Mouse (Mus musculus) liver, postnatal 0 days (tissue): ENCODE measurements at regions not wholly inside any gene's neighbourhood (a gene's known extent, or its start where the extent isn't known, plus 50 kb on each side); places are given as distances from the start of the nearest gene placed in this dataset.

Source experiments
- ATAC-seq: fragments of 200-750 bp; cut with Nextera tagmentation; 2 replicates; pipeline ENCODE4 v1.8.0; 2017; ENCODE audit warnings: mild to moderate bottlenecking, moderate library complexity
- DNase-seq: peaks from one replicate; pipeline ENCODE4 v3.0.0-alpha.2; 2016
- H3K27ac ChIP-seq: fragments of 300-500 bp; sonication (generic); 2 replicates; pipeline ENCODE4 v1.5.1; 2014; ENCODE audit warnings: antibody characterized with exemption, moderate library complexity, mild to moderate bottlenecking, low read depth
- H3K27me3 ChIP-seq: fragments of 300-500 bp; sonication (generic); 2 replicates; pipeline ENCODE4 v1.6.1; 2014; ENCODE audit warnings: low read length, control low read depth, mixed read lengths; ENCODE audit not compliant: insufficient read depth
- H3K36me3 ChIP-seq: fragments of 300-500 bp; sonication (generic); replicated peaks from 2 replicates; pipeline ENCODE4 v1.6.1; 2014; ENCODE audit warnings: mild to moderate bottlenecking, control low read depth, low read length, moderate library complexity, mixed read lengths; ENCODE audit not compliant: insufficient read depth
- H3K4me1 ChIP-seq: fragments of 300-500 bp; sonication (generic); 2 replicates; pipeline ENCODE4 v1.6.1; 2014; ENCODE audit warnings: antibody characterized with exemption, mild to moderate bottlenecking, control low read depth; ENCODE audit not compliant: insufficient read depth
- H3K4me2 ChIP-seq: fragments of 300-500 bp; sonication (generic); 2 replicates; pipeline ENCODE4 v1.6.1; 2014; ENCODE audit warnings: low read depth, mild to moderate bottlenecking, low read length, moderate library complexity, mixed read lengths
- H3K4me3 ChIP-seq: fragments of 300-500 bp; sonication (generic); 2 replicates; pipeline ENCODE4 v1.5.1; 2014; ENCODE audit warnings: low read depth, low read length
- H3K9ac ChIP-seq: fragments of 300-500 bp; sonication (generic); replicated peaks from 2 replicates; pipeline ENCODE4 v1.6.1; 2014; ENCODE audit warnings: mild to moderate bottlenecking, moderate library complexity
- H3K9me3 ChIP-seq: fragments of 300-500 bp; sonication (generic); 2 replicates; pipeline ENCODE4 v1.6.1; 2016; ENCODE audit warnings: mild to moderate bottlenecking, control low read depth, low read length, mixed read lengths
- CTCF ChIP-seq: sonication (generic); IDR thresholded peaks from 2 replicates; pipeline ENCODE4 v1.5.1; 2016; ENCODE audit warnings: antibody characterized with exemption, low read depth
- EP300 ChIP-seq: IDR thresholded peaks from 2 replicates; pipeline ENCODE4 v1.6.1; 2016; ENCODE audit warnings: antibody characterized with exemption, low read depth, mild to moderate bottlenecking
- WGBS: fragments of 180-500 bp; shearing (Covaris S2); extraction: QIAGEN DNeasy Blood & Tissue Kit; methylation state at CpG from one replicate; pipeline ENCODE4 v1.1.7; 2014; ENCODE audit not compliant: insufficient replicate concordance; 5-methylcytosine and 5-hydroxymethylcytosine counted together

GRCm38 (mm10) chr2:157674906-157675305, 62.3 kb upstream of the Ctnnbl1 start:
- no peaks in the 10 kb centered on the region for H3K4me1 ChIP-seq
- no peak overlapping the region for H3K4me2 ChIP-seq
- no peaks in the 10 kb centered on the region for H3K36me3 ChIP-seq
- H3K9me3 ChIP-seq = no peaks in the 10 kb centered on the region
- WGBS = 68% methylated on average over 19 of the region's 19 CpGs
- H3K9ac ChIP-seq = no peak overlapping the region
- H3K27ac ChIP-seq = no peak overlapping the region
- no peak for ATAC-seq
- H3K27me3 ChIP-seq = no peaks in the 10 kb centered on the region
- TF ChIP-seq EP300 (no peak), CTCF (no peak)
- no peak overlapping the region for H3K4me3 ChIP-seq
- DNase-seq = no peak

- H3K4me2 ChIP-seq = no peak overlapping the region
- ATAC-seq = no peak
Observed at GRCm38 (mm10) chr2:157676396-157677176, 60.6 kb upstream of the Ctnnbl1 start.

GRCm38 (mm10) chr2:157677262-157677661, 59.9 kb upstream of the Ctnnbl1 start:
- Histone ChIP-seq H3K9me3 (no peaks in the 10 kb centered on the region), H3K4me3 (no peak overlapping the region), H3K36me3 (no peaks in the 10 kb centered on the region), H3K9ac (no peak overlapping the region), H3K4me1 (no peaks in the 10 kb centered on the region), H3K27ac (no peak overlapping the region), H3K27me3 (no peaks in the 10 kb centered on the region), H3K4me2 (no peak overlapping the region)
- no peak for TF ChIP-seq EP300
- no peak for TF ChIP-seq CTCF
- WGBS = 15% methylated on average over 7 of the region's 7 CpGs
- peak; percentile 27; the same call in 1 of the 2 replicates for ATAC-seq
- DNase-seq = no peak

More at GRCm38 (mm10) chr2:157676396-157677176, 60.6 kb upstream of the Ctnnbl1 start:
- Histone ChIP-seq H3K4me1 (no peaks in the 10 kb centered on the region), H3K9me3 (no peaks in the 10 kb centered on the region), H3K4me3 (no peak overlapping the region), H3K9ac (no peak overlapping the region), H3K27me3 (no peaks in the 10 kb centered on the region), H3K36me3 (no peaks in the 10 kb centered on the region), H3K27ac (no peak overlapping the region)
- no peak for DNase-seq
- TF ChIP-seq EP300 = no peak
- TF ChIP-seq CTCF = no peak
- WGBS = 41% methylated on average over 10 of the region's 10 CpGs

- H3K27me3 ChIP-seq = no peaks in the 10 kb centered on the region
- H3K4me2 ChIP-seq = no peak overlapping the region
- no peak for ATAC-seq
- no peaks in the 10 kb centered on the region for H3K9me3 ChIP-seq
- no peak overlapping the region for H3K9ac ChIP-seq
- no peaks in the 10 kb centered on the region for H3K4me1 ChIP-seq
- TF ChIP-seq EP300 (no peak), CTCF (no peak)
- 73% methylated on average over 7 of the region's 7 CpGs for WGBS
- H3K27ac ChIP-seq = no peak overlapping the region
- H3K4me3 ChIP-seq = no peak overlapping the region
- no peaks in the 10 kb centered on the region for H3K36me3 ChIP-seq
- no peak for DNase-seq
Observed at GRCm38 (mm10) chr2:157681931-157682330, 55.3 kb upstream of the Ctnnbl1 start.
